Mouse (Mus musculus): ENCODE measurements around the gene Ints1.

GRCm38 (mm10) chr5:139738592-139739315, 36.7 kb downstream of the Ints1 start:
- no peak for TF ChIP-seq CTCF (IDR thresholded peaks at IDR 0.05; ENCODE audit: control insufficient read depth, insufficient read depth, low read length)
- TF ChIP-seq POLR2A (IDR thresholded peaks at IDR 0.05; ENCODE audit: borderline replicate concordance, control insufficient read depth, low read depth, low read length), result no peak

All from bone marrow, adult 2 months (tissue).